Mouse (Mus musculus): ENCODE measurements at regions not wholly inside any gene's neighbourhood (a gene's known extent, or its start where the extent isn't known, plus 50 kb on each side); places are given as distances from the start of the nearest gene placed in this dataset.
"Not testable (repeated sequence)": the region's sequence is repeated elsewhere in the genome, so short reads cannot be mapped to it uniquely, and the experiment has no call there.

GRCm38 (mm10) chr12:71525255-71525927 lies 215.7 kb downstream of the Dact1 start:
- in situ Hi-C loops (cut with MboI; ENCODE audit: low sequenced_read_pairs), result no loop called here

- in situ Hi-C loops (cut with MboI; ENCODE audit: low sequenced_read_pairs), result no loop called here
Observed at GRCm38 (mm10) chr12:71526623-71527022, 216.9 kb downstream of the Dact1 start.

- in situ Hi-C loops (cut with MboI; ENCODE audit: low sequenced_read_pairs), result no loop called here
Observed at GRCm38 (mm10) chr12:71532161-71532560, 222.5 kb downstream of the Dact1 start.

GRCm38 (mm10) chr12:71532708-71533450 lies 223.2 kb downstream of the Dact1 start:
- in situ Hi-C loops (cut with MboI; ENCODE audit: low sequenced_read_pairs), result no loop called here

GRCm38 (mm10) chr12:71533701-71534100 lies 224.0 kb downstream of the Dact1 start:
- in situ Hi-C loops (cut with MboI; ENCODE audit: low sequenced_read_pairs), result no loop called here

GRCm38 (mm10) chr12:71534199-71534598 lies 224.5 kb downstream of the Dact1 start:
- in situ Hi-C loops (cut with MboI; ENCODE audit: low sequenced_read_pairs), result no loop called here

- in situ Hi-C loops (cut with MboI; ENCODE audit: low sequenced_read_pairs), result no loop called here
Observed at GRCm38 (mm10) chr12:71535251-71535650, 225.6 kb downstream of the Dact1 start.

GRCm38 (mm10) chr12:71535831-71536230 lies 226.1 kb downstream of the Dact1 start:
- in situ Hi-C loops (cut with MboI; ENCODE audit: low sequenced_read_pairs), result not testable (repeated sequence)

GRCm38 (mm10) chr12:71538691-71539090 lies 229.0 kb downstream of the Dact1 start:
- in situ Hi-C loops (cut with MboI; ENCODE audit: low sequenced_read_pairs), result no loop called here

- in situ Hi-C loops (cut with MboI; ENCODE audit: low sequenced_read_pairs), result no loop called here
Observed at GRCm38 (mm10) chr12:71540279-71540678, 230.6 kb downstream of the Dact1 start.

- in situ Hi-C loops (cut with MboI; ENCODE audit: low sequenced_read_pairs), result no loop called here
Observed at GRCm38 (mm10) chr12:71541961-71542360, 232.3 kb downstream of the Dact1 start.

- in situ Hi-C loops (cut with MboI; ENCODE audit: low sequenced_read_pairs), result no loop called here
Observed at GRCm38 (mm10) chr12:71543571-71544119, 234.0 kb downstream of the Dact1 start.

- in situ Hi-C loops (cut with MboI; ENCODE audit: low sequenced_read_pairs), result no loop called here
Observed at GRCm38 (mm10) chr12:71544401-71545159, 234.9 kb downstream of the Dact1 start.

- in situ Hi-C loops (cut with MboI; ENCODE audit: low sequenced_read_pairs), result no loop called here
Observed at GRCm38 (mm10) chr12:71546523-71547265, 237.0 kb downstream of the Dact1 start.

- in situ Hi-C loops (cut with MboI; ENCODE audit: low sequenced_read_pairs), result no loop called here
Observed at GRCm38 (mm10) chr12:71549336-71549735, 239.7 kb downstream of the Dact1 start.

GRCm38 (mm10) chr12:71554212-71554611 lies 244.5 kb downstream of the Dact1 start:
- in situ Hi-C loops (cut with MboI; ENCODE audit: low sequenced_read_pairs), result no loop called here

GRCm38 (mm10) chr12:71561259-71561658 lies 251.6 kb downstream of the Dact1 start:
- in situ Hi-C loops (cut with MboI; ENCODE audit: low sequenced_read_pairs), result no loop called here

- in situ Hi-C loops (cut with MboI; ENCODE audit: low sequenced_read_pairs), result no loop called here
Observed at GRCm38 (mm10) chr12:71561918-71562572, 252.4 kb downstream of the Dact1 start.

- in situ Hi-C loops (cut with MboI; ENCODE audit: low sequenced_read_pairs), result no loop called here
Observed at GRCm38 (mm10) chr12:71563219-71563618, 253.5 kb downstream of the Dact1 start.

GRCm38 (mm10) chr12:71566371-71566770 lies 256.7 kb downstream of the Dact1 start:
- in situ Hi-C loops (cut with MboI; ENCODE audit: low sequenced_read_pairs), result no loop called here
